7 mouse cellular contexts compared by ENCODE assay signal in genomic region chr19:43674730-43675524, GRCm38 (mm10). TPM values are rescaled to one million over a fixed set of nuclear protein-coding genes. Genes with fewer than 3 reads are reported as not detected.
DNase-seq lines count a peak whose midpoint lies in the region; ATAC-seq and TF ChIP-seq lines count a peak whose summit lies in the region.

Gene Slc25a28, minus strand, starts transcription at chr19:43674881.

- no peaks in the 10 kb centered on the region for H3K9me3 ChIP-seq in embryonic facial prominence, embryonic 10.5 days
- H3K9me3 ChIP-seq in intestine, postnatal 0 days (ENCODE audit: control insufficient read depth), result no peaks in the 10 kb centered on the region
- H3K9me3 ChIP-seq in midbrain, embryonic 12.5 days, result no peaks in the 10 kb centered on the region

- H3K36me3 ChIP-seq in embryonic facial prominence, embryonic 10.5 days (replicated peaks), result no peaks in the 10 kb centered on the region
- H3K36me3 ChIP-seq in intestine, postnatal 0 days (ENCODE audit: control insufficient read depth, insufficient read depth), result no peaks in the 10 kb centered on the region; the same call in 1 of the 2 replicates
- H3K36me3 ChIP-seq in midbrain, embryonic 12.5 days, result no peaks in the 10 kb centered on the region
- H3K36me3 ChIP-seq in small intestine, adult 2 months (ENCODE audit: control insufficient read depth, insufficient read depth, low read length), result no peaks in the 10 kb centered on the region

- H3K27ac ChIP-seq in embryonic facial prominence, embryonic 10.5 days (replicated peaks), result peak within 1 kb of the TSS; percentile 90
- H3K27ac ChIP-seq in intestine, postnatal 0 days (ENCODE audit: low read depth, low read length), result peak within 1 kb of the TSS; percentile 93
- peak within 1 kb of the TSS; percentile 94 for H3K27ac ChIP-seq in midbrain, embryonic 12.5 days (replicated peaks)
- H3K27ac ChIP-seq in small intestine, adult 2 months (ENCODE audit: insufficient read depth, low read depth, low read length), result peak within 1 kb of the TSS; percentile 92

- DNase-seq in adrenal gland, postnatal 10 days, result peak; percentile 96
- peak; percentile 96 for DNase-seq in embryonic facial prominence, embryonic 10.5 days (ENCODE audit: low spot score)
- peak; percentile 99 for DNase-seq in gonadal fat pad, adult 2 months (ENCODE audit: low read depth)
- peak; percentile 98 for DNase-seq in left cerebral cortex, postnatal 4 days

- intact Hi-C loops in left cerebral cortex, postnatal 4 days (cut with DNase I), result no loop called here

- H3K4me2 ChIP-seq in intestine, postnatal 0 days (replicated peaks; ENCODE audit: low read depth), result peak within 1 kb of the TSS; percentile 86
- H3K4me2 ChIP-seq in midbrain, embryonic 12.5 days (replicated peaks), result peak within 1 kb of the TSS; percentile 89

- TF ChIP-seq POLR2A in small intestine, adult 2 months (IDR thresholded peaks at IDR 0.05; ENCODE audit: low read depth, low read length), result peak; percentile 84

- peak; percentile 94 for ATAC-seq in intestine, postnatal 0 days
- ATAC-seq in midbrain, embryonic 12.5 days (ENCODE audit: low FRiP score, low read depth), result peak; percentile 95

- WGBS in embryonic facial prominence, embryonic 10.5 days, result under 1% methylated on average over 79 of the region's 79 CpGs
- under 1% methylated on average over 67 of the region's 79 CpGs for WGBS in intestine, postnatal 0 days
- under 1% methylated on average over 64 of the region's 79 CpGs for WGBS in midbrain, embryonic 12.5 days
- WGBS in small intestine, adult 2 months, result under 1% methylated on average over 79 of the region's 79 CpGs

- H3K27me3 ChIP-seq in embryonic facial prominence, embryonic 10.5 days (replicated peaks; ENCODE audit: low read depth, poor library complexity, severe bottlenecking), result peaks cover 20% of the 10 kb centered on the region
- H3K27me3 ChIP-seq in intestine, postnatal 0 days (replicated peaks; ENCODE audit: control insufficient read depth, insufficient read depth, low read length), result no peaks in the 10 kb centered on the region
- H3K27me3 ChIP-seq in midbrain, embryonic 12.5 days, result 0 out of 2 replicates have a peak, but pooled peaks cover 5% of the 10 kb centered on the region
- no peaks in the 10 kb centered on the region for H3K27me3 ChIP-seq in small intestine, adult 2 months (ENCODE audit: control insufficient read depth, insufficient read depth, low read length)

- H3K4me1 ChIP-seq in embryonic facial prominence, embryonic 10.5 days, result peaks cover 25% of the 10 kb centered on the region
- H3K4me1 ChIP-seq in intestine, postnatal 0 days (replicated peaks; ENCODE audit: control insufficient read depth, insufficient read depth, low read length), result peaks cover 14% of the 10 kb centered on the region
- peaks cover 22% of the 10 kb centered on the region for H3K4me1 ChIP-seq in midbrain, embryonic 12.5 days
- peaks cover 18% of the 10 kb centered on the region for H3K4me1 ChIP-seq in small intestine, adult 2 months (ENCODE audit: control insufficient read depth, insufficient read depth, insufficient read length, low read length)

- peak within 1 kb of the TSS; percentile 80 for H3K9ac ChIP-seq in intestine, postnatal 0 days (ENCODE audit: low read depth, low read length)
- H3K9ac ChIP-seq in midbrain, embryonic 12.5 days (replicated peaks), result peak within 1 kb of the TSS; percentile 81

- TF ChIP-seq CTCF in intestine, postnatal 0 days (IDR thresholded peaks at IDR 0.05; ENCODE audit: low read depth), result peak; percentile 93
- peak; percentile 61 for TF ChIP-seq CTCF in small intestine, adult 2 months (IDR thresholded peaks at IDR 0.05; ENCODE audit: extremely low read depth, insufficient read length, insufficient replicate concordance, low read depth, low read length)

- peak within 1 kb of the TSS; percentile 93 for H3K4me3 ChIP-seq in embryonic facial prominence, embryonic 10.5 days
- H3K4me3 ChIP-seq in intestine, postnatal 0 days (ENCODE audit: low read depth, low read length), result peak within 1 kb of the TSS; percentile 88
- peak within 1 kb of the TSS; percentile 83 for H3K4me3 ChIP-seq in midbrain, embryonic 12.5 days
- H3K4me3 ChIP-seq in small intestine, adult 2 months (ENCODE audit: low read depth, low read length), result peak within 1 kb of the TSS; percentile 95

RNA-seq across cellular contexts. Expression of gene Slc25a28, which starts in this region (rescaled TPM):
- total RNA-seq in adrenal gland, postnatal 10 days (2021), result 10 to 100 TPM; 54.9 to 59.2 TPM
- polyA plus RNA-seq in embryonic facial prominence, embryonic 10.5 days (2016; fragmentation: Nextera tagmentation; extraction: Ambion mirVana), result 10.3 and 10.9 TPM in 2 replicates
- polyA plus RNA-seq in gonadal fat pad, adult 2 months (2012; rRNA removed), result 82.7 and 91.0 TPM in 2 replicates
- 20.6 and 20.7 TPM in 2 replicates for polyA plus RNA-seq in intestine, postnatal 0 days (2015; fragmentation: Nextera tagmentation; extraction: Ambion mirVana)
- 10 to 100 TPM; 48.8 to 50.7 TPM for total RNA-seq in left cerebral cortex, postnatal 4 days (2021)
- 15.8 and 16.7 TPM in 2 replicates for polyA plus RNA-seq in midbrain, embryonic 12.5 days (2016; fragmentation: Nextera tagmentation; extraction: Ambion mirVana)
- polyA plus RNA-seq in small intestine, adult 2 months (2012; rRNA removed), result 41.0 and 74.2 TPM in 2 replicates

Comparison
In these comparisons a context has a peak if more than half of its experiments do, and no peak if none do; other contexts are left out.
1. Peak in every context shown above with its lines: DNase-seq, ATAC-seq, H3K4me3 ChIP-seq and H3K27ac ChIP-seq.